Mouse (Mus musculus): ENCODE measurements around the gene Mdm2.

- no peak for TF ChIP-seq MAX (IDR thresholded peaks at IDR 0.05; ENCODE audit: low read length)
- no peak for TF ChIP-seq HCFC1 (IDR thresholded peaks at IDR 0.05; ENCODE audit: low read depth, low read length)
- no peak for TF ChIP-seq MYC (IDR thresholded peaks at IDR 0.05; ENCODE audit: low read depth, low read length)
- no peak for TF ChIP-seq MAFK (IDR thresholded peaks at IDR 0.05; ENCODE audit: insufficient replicate concordance, low read length)
- no peak for TF ChIP-seq CHD1 (IDR thresholded peaks at IDR 0.05; ENCODE audit: low read depth, low read length)
- no peak for TF ChIP-seq EP300 (IDR thresholded peaks at IDR 0.05; ENCODE audit: low read length)
Measured at GRCm38 (mm10) chr10:117659430-117659813, 51.1 kb downstream of the Mdm2 start.
